Mouse (Mus musculus) embryo, embryonic 11 days (tissue): ENCODE data around the gene Denr.

Experiments used
- DNase-seq: peaks from one replicate; pipeline ENCODE4 v3.0.0-alpha.2; 2015

The Denr gene

DNA sequence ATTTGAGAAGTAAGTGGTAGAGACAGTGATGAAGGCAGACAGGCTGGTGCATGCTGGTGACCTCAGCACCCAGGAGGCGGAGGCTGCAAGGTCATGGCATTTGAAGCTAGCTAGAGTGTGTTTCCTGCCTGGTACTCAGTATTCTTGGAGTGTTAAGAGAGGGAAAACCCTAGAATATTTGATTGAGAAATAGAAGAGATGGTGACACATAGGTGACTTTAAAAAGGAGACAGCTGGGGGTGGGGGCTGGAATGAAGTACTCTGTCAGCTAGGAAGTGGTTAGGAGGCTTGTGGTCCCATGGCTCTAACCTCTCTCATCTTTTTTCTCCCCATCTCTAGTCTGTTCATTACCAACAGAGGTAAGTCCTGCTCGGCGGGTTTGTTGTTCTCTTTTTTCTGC, 7.9 kb downstream of the Denr start:
- no peak for DNase-seq

DNA sequence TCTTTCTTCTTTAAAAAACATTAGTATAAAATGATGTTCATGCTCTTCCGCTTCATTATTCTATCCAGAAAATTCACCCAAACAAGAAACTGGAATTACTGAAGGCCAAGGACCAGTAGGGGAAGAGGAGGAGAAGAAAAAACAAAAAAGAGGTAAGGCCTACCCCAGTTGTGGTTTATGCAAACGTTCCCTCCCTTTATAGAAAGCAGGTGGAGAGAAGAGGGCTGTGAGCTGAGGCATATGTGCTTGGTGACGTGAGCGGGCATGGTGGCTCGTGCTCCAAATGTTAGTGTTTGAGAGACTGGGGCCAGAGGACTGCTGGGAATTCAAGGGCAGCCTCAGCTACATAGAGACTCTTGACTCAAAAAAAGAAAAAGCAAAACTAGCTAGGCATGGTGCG, 15.1 kb downstream of the Denr start:
- no peak for DNase-seq

DNA sequence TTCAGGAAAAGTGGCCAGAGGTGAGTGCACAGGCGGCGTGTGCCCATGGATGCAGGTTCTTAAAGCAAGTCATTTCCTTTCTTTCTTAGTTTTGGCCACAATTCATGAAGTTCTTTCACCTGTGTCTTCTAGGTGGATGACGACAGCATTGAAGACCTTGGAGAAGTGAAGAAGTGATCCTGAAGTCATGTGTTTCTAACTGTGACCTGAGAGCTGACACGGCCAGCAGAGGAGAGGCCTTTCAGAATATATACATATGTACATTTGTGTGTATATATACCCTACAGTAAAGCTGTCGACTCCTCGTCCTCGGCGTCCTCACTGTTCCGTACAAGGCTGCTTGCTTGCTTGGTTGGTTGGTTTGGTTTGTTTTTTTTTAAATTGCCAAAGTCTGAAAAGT, 20.1 kb downstream of the Denr start, which contains the start of gene Gm43518:
Gene Gm43518 (plus strand): TSS at position 301 of the 400 bp plus-strand sequence.
- no peak for DNase-seq

DNA sequence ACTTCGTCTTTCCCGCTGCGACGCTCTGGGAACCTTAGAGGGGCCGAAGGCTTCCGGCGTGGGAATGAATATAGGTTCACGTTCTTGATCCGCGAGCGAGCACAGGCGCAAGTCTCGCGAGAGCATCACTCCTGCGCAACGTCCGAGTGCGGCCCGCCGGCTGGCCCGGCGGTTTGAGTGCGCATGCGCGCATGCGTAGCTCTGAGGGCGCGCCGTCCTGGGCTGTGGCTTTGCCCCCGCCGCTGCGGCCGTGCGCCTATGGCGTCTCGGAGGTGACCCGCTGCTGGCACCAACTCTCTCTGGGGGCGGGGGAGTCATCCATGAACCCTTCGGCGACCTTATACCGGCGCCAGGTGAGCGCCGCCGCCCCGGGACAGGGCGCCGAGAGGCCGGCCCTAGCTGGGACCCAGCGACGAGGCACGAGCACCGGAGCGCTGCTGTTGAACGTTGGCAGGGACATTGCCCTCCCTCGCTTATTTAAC, 23.6 kb downstream of the Denr start, which contains the start of gene Ccdc62:
Gene Ccdc62 (plus strand): TSS at position 172 of the 482 bp plus-strand sequence.
- peak; percentile 99 for DNase-seq

DNA sequence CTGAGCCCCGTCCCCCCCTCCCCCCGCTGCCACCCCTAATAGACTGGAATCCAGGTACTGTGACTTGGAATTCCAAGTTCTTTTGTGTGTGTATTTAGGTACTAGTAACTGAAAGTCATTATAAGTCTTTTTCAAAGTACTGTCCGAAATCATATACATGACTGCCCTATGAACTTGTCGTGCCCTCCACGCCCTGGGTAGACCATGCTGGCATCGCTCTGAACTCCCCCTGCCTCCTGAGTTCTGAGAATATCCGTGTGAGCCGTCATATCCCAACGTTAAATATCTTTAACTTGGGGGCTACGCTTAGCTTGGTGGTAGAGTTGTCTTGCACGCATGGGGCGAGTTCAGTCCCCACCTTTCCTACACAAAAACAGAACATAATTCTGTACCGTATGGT, 24.2 kb downstream of the Denr start:
- DNase-seq: no peak

DNA sequence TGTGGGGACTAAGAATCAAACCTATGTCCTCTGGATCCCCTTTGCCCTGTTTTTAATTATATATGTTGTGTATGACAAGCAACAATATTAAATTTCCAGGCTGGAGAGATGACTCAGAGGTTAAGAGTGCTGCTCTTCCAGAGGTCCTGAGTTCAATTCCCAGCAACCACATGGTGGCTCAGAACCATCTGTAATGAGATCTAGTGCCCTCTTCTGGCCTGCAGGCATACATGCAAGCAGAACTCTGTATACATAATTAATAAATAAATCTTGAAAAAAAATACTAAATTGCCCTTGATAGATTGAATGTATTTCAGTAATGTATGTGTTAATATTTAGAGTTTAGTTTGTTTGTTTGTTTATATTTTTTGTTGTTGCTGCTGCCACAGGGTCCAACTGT, 26.0 kb downstream of the Denr start:
- no peak for DNase-seq

DNA sequence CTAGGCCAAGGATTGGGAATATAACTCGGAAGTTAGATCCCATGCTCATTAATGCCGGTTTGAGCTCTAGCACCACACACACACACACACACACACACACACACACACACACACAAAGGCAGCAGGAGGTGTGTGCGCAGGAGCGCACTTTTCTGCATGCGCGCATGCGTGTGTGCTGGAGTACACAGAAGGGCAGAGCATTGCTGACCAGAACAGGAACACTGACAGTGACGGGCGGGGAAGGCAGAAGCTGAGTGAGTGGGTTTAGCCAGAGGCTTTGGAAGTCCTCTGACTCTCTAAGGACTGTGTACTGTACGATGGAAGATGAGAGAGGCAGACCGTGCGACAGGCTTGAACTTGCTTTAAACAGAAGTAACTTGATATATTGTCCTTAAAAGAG, 26.6 kb downstream of the Denr start:
- DNase-seq: no peak

DNA sequence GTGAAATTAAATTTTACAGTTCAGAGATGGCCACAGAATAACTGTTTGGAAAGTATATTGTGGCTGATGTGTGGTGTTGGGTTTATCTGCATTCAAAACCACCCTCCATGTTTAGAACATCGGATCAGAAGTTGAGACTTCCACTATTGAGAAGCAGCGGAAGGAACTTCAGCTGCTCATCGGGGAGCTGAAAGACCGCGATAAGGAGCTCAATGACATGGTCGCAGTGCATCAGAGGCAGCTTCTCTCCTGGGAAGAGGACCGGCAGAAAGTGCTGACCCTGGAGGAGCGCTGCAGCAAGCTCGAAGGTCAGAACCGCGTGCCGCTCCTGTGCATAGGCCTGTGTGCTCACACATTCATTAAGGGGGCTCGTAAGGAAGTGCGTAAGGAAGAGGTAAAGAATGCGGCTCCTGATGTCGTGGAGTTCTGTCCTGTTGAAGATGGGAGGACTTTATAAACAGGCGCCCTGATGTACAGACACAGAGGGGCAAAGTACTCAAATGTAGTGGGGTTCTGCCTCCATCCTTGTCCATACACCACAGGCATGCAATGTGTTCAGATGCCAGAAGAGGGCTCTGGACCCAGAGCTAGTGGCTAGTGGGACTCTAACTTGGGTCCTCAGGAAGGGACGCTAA, 27.1 kb downstream of the Denr start:
- peak; percentile 60 for DNase-seq

DNA sequence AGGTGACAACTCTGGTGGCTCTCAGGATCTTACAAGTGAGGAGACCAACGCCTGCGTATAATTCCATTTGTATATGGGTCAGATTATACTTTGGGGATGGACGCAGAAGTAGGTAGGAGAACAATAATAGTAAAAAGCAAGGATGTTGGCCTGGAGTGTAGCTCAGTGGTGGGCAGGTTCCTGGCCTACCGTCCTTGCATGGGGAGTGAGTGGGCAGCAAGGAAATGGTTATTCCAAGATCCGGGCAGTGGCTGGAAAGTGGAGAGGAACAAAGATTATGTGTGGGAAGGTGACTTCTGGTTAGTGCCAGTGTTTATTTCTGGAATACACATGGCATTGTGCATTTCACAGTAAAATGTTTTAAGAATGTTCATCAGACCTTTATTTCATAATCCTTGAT, 29.0 kb downstream of the Denr start:
- DNase-seq: no peak

DNA sequence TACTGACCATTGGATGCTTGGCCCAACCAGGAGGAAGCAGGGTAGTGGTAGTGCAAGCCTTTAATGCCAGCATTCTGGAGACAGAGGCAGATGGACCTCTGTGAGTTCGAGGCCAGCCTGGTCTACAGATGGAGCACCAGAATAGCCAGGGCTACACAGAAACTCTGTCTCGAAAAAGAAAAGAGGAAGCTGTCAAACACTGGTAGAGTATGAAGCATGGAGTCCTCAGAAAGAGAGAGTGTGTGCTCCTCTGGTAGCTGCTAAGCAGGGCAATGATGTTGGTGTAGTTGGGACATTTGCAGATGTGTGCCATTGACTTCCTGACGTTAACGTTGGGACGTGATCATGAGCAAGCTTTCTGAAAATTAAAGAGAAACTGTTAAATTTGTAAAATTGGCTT, 31.5 kb downstream of the Denr start:
- DNase-seq: no peak

DNA sequence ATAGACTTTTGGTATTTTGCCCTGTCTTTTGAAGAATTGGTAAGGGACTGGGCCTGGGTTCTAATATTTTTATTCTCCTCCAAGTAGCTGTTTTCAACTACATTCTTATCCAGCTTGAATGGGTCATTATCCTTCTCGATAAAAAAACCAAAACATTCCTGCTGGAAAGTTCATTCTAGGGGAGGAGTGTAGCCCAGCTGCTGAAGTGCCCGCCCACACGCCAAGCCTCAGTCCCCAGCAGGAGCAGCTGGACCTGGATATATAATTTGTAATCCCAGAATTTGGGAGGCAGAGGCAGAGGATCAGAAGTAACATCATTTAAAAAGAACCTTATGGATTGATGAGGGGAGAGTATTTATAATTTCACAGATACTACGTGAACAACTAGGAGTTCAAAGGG, 39.6 kb downstream of the Denr start:
- no peak for DNase-seq

DNA sequence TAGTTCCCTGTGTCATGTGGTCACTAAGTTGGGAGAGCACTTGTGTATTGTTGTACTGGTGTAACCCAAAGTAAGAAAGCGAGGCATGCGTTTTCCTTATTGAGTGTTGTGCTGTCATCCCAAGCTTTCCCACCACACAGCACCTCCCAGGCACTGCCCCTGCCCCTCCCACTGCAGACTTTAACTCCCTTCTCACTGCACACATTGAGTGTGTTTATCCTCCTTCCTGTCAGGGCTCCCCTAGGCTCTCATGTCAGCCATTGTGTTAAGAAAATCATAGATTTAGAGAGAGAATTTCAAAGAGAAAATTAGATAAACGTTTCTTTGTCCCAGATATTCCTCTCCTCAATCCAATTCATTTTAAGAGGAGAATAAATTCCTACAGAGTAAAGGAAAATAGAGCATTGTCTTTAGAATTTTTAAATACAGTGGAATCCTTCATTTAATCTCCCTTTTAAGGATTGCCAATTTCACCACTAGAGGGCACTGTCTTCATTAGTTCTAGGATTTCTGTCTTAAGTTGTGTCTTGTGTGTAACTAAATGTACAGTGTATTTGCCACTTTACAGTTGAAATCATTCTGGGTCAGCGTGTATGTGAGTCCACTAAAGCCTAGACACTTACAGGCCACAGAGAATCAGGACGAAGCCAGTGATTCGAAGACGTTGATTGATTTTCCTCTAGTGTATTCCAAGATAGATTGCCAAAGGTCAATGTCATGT, 40.2 kb downstream of the Denr start:
- DNase-seq: peak; percentile 85

DNA sequence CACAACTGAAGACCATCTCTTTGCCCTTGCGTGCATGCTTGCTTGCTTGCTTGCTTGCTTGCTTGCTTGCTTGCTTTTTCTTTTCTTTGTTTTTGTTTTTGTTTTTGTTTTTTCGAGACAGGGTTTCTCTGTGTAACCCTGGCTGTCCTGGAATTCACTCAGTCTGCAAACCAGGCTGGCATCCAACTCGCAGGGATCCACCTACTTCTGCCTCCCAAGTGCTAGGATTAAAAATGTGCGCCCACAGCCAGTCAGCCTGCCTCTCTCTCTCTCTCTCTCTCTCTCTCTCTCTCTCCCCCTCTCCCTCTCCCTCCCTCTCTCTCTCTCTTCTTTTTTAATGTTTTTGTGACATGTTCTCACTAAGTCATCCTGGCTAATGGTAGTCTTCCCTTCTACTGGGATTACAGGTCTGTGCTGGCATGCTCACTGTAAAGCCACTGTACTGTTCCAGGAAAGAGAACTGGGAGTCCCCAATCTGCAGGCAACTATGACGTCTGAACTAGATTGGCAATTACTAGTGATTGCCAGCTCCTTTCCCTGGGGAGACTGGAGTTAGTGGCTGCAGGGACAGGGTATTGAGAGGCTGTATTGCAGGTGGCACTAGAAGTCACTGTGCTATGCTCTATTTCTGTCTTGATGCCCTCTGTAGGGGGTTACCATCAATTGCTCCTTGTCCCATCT, 45.5 kb downstream of the Denr start:
- DNase-seq: no peak

DNA sequence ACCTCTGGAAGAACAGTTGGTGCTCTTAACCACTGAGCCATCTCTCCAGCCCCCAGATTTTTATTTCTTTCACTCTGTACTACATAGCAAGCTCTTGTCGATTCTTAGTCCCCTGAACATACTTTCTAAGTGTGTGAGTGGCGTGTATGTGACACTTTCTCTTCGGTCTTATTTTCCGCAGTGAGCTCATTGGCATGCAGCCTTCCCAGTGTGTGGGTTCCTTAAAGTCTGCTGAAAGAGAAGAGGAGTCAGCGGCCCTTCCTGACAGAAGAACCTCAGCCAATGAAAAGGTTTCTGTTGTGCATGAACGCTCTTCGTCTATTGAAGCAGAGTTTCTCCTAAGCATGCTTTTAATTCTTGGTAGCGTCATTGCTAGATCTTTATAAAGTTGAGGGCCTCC, 50.2 kb downstream of the Denr start:
- DNase-seq: no peak

DNA sequence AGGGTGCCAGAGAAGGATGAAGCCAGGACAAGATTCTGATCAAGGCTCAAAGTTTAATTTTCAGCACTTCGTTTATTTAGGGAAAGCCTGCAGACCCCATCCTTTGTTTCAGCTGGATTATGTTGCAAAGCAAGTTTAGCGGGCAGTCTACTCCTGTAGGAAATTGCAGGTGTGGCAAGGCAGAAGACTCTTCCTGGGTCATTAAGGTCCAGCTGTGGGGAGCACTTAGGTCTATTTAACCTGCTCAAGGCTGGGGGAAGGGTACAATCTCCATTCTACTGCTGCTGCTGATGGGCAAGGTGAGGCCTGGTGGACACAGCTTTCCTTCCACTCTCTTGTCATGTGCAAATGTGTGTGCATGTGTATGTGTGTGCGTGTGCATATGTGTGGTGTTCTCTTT, 52.0 kb downstream of the Denr start:
- no peak for DNase-seq

DNA sequence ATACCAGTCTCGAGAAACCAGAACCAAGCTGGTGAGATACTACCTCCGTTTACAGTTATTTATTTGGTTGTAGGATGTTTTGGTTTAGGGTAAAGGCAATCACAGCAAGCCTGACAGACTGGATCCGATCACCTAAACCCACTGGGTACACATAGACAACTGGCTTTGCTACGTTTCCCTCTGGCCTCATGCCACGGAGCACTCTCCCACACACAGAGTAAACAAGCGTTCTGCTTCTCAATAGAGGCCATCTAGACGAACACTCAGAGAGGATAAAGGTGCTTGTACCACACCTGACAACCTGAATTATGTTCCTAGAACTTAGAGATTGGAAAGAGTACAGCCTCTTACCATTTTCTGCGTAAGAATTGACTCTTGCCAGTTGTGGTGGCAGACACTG, 53.2 kb downstream of the Denr start:
- no peak for DNase-seq

DNA sequence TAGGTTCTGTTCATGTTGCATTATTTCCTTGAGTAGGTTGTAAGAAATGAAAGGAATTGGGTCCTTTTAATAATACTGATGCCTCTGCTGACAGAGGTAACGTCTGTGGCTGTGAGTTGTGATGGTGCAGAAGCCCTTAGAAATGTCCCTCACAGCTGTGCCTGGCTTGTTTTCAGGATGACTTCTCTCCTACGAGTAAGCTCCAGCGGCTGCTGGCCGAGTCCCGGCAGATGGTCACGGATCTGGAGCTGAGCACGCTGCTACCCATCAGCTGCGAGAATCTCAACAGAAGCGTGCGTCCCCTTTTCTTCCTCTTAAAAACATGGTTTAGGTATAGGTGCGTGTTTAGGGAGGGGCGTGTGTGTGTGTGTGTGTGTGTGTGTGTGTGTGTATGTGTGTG, 54.1 kb downstream of the Denr start:
- no peak for DNase-seq

DNA sequence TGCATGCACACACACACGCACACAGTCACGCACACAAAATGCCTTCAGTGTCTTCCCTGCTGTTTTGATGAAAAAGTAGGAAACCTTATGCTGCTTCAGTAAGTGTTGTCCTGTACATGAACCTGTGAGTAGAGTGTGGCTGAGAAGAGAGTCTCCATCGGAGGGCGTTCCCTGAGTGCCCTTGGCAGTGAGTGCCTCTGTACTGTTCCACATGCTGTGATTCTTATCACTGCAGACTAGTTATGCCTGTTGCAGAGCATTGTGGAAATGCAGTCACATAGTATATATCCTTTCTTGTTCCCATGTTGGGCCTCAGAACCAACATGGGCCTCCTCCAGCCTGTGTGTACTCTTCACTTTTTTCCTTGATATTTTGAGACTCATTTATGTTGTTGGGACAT, 57.2 kb downstream of the Denr start:
- DNase-seq: no peak

DNA sequence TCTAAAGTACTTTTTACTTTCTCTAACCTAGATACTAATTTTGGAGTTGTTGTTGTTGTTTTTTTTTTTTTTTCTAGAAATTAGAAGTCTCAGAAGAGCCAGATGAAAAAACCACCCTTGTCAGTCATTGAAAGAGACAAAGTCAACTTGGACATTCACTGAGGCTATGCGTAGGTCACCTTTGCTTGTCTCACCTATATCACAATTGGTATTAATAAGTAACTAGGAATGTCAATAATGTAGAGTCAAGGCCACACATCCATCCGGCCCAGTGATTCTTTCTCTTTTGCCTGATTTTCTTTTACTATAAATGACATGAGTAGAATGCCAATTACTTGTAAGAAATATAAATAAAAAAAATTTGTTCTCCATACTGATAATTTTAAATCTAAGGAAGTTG, 59.8 kb downstream of the Denr start:
- DNase-seq: no peak

DNA sequence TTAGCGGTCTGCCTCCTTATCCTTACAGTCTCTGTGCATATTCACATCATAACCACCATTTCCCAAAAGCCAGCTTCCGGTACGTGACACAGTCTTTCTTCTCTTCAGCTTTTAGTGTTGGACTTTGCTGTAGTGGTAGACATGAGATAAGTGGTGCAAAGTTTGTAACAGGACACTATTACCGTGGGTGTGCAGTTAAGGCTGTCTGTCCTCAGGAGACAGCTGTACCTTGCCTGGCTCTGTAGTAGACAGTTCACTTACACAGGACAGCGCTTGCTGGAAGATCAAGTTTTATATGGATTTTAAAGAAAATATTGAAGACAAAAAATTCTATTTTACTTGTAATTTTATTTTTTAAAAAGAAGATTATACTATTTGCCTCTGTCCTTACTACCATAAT, 61.5 kb downstream of the Denr start:
- DNase-seq: no peak

DNA sequence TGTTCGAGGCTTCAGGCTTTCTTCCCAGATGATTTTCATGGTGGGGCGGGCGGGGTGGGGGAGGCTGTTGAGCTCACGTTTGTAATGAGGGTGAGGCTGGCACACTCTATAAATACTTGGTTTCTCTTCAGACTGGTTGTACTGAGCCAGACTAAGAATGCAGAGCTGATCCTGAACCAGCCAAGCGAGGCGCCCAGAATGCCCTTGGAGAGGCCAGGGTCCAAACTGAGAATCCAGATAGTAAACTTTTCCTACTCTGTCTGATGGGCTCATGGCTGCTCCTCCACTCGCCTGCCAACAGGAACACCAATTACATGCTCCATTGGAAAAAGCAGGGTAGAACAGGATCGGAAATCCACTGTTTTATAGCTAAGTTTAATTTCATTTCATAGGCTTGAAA, 62.2 kb downstream of the Denr start:
- no peak for DNase-seq

DNA sequence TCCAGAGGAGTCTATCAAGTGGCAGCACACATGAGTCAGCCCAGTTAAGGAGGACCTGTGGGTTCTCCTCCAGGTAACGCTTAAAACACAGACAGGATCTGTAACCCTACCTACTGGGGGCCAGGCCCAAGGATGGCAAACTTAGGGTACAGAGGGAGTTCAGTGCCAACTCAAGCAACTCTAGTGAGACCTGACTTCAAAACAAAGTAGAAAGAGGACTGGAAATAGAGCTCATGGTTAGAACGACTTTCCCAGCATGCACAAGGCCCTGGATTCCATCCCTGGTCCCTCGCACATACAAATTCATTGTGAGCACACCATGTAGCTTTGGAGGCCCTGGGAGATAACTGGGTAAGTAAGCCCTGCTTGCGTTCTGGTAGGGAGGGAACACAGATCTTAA, 63.6 kb downstream of the Denr start:
- no peak for DNase-seq

DNA sequence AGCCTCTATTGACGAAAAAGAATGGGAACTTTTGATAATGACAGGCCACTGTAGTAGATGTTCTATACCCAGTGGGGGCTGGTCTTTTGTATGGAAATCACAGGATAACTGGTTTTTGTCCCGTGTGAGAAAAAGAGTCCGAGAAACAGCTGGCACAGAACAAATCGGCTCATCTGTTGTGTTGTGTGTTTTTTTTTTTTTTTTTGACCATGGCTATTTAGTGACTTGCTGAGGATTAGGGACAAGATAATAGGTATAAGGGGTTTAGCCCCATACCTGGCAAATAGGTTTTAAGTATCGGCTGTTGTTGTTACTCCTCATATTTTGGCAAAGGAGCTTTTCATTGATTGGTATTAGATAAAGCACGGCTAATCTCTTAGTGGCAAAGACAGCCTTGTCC, 65.5 kb downstream of the Denr start:
- no peak for DNase-seq
